Mouse (Mus musculus) kidney, embryonic 15.5 days (tissue): Measurements from ENCODE around the gene Pik3r5. TPM values are rescaled to one million over a fixed set of nuclear protein-coding genes. Genes with fewer than 3 reads are reported as not detected.

Experiments used
- ATAC-seq: fragments of 200-750 bp; cut with Nextera tagmentation; replicated peaks from 2 replicates; pipeline ENCODE4 v1.8.0; 2017; ENCODE audit warnings: moderate TSS enrichment; ENCODE audit not compliant: low FRiP score
- H3K27ac ChIP-seq: fragments of 300-500 bp; sonication (generic); 2 replicates; pipeline ENCODE4 v1.5.1; 2015; ENCODE audit warnings: mild to moderate bottlenecking, inconsistent platforms
- H3K27me3 ChIP-seq: fragments of 300-500 bp; sonication (generic); 2 replicates; pipeline ENCODE4 v1.6.1; 2015; ENCODE audit warnings: inconsistent platforms
- H3K36me3 ChIP-seq: fragments of 300-500 bp; sonication (generic); 2 replicates; pipeline ENCODE4 v1.6.1; 2015; ENCODE audit warnings: inconsistent platforms
- H3K4me1 ChIP-seq: fragments of 300-500 bp; sonication (generic); 2 replicates; pipeline ENCODE4 v1.6.1; 2015; ENCODE audit warnings: inconsistent platforms
- H3K4me2 ChIP-seq: fragments of 300-500 bp; sonication (generic); 2 replicates; pipeline ENCODE4 v1.6.1; 2015; ENCODE audit warnings: moderate library complexity, mild to moderate bottlenecking, inconsistent platforms
- H3K4me3 ChIP-seq: fragments of 300-500 bp; sonication (generic); replicated peaks from 2 replicates; pipeline ENCODE4 v1.5.1; 2015; ENCODE audit warnings: mild to moderate bottlenecking, inconsistent platforms
- H3K9ac ChIP-seq: fragments of 300-500 bp; sonication (generic); 2 replicates; pipeline ENCODE4 v1.6.1; 2015; ENCODE audit warnings: mild to moderate bottlenecking, inconsistent platforms
- H3K9me3 ChIP-seq: fragments of 300-500 bp; sonication (generic); replicated peaks from 2 replicates; pipeline ENCODE4 v1.6.1; 2016; ENCODE audit warnings: inconsistent platforms
- WGBS: fragments of 180-500 bp; shearing (Covaris S2); methylation state at CpG from one replicate; pipeline ENCODE4 v1.1.7; 2015; ENCODE audit warnings: mixed read lengths; 5-methylcytosine and 5-hydroxymethylcytosine counted together
- polyA plus RNA-seq: library from polyadenylated mRNA; unstranded; fragments of >200 nt; fragmentation: Nextera tagmentation; extraction: Ambion mirVana; gene quantifications from 2 replicates; pipeline ENCODE4 v1.2.1, GENCODE M21; 2015

Gene Pik3r5
- polyA plus RNA-seq, 1 experiment from 2014 or later = 0.68 TPM

- no peak for ATAC-seq
- Histone ChIP-seq H3K27me3 (no peaks in the 10 kb centered on the region), H3K27ac (no peak overlapping the region), H3K4me1 (no peaks in the 10 kb centered on the region), H3K9me3 (no peaks in the 10 kb centered on the region), H3K36me3 (no peaks in the 10 kb centered on the region), H3K9ac (no peak overlapping the region), H3K4me3 (no peak overlapping the region), H3K4me2 (no peak overlapping the region)
- 78% methylated on average over 9 of the region's 9 CpGs for WGBS
Measured at GRCm38 (mm10) chr11:68440100-68440499, 8.2 kb downstream of the Pik3r5 start.

- no peak overlapping the region for H3K27ac ChIP-seq
- WGBS = 70% methylated on average over 5 of the region's 5 CpGs
- no peaks in the 10 kb centered on the region for H3K27me3 ChIP-seq
- no peak overlapping the region for H3K9ac ChIP-seq
- ATAC-seq = no peak
- H3K4me2 ChIP-seq = no peak overlapping the region
- no peak overlapping the region for H3K4me3 ChIP-seq
- H3K9me3 ChIP-seq = no peaks in the 10 kb centered on the region
- H3K4me1 ChIP-seq = no peaks in the 10 kb centered on the region
- no peaks in the 10 kb centered on the region for H3K36me3 ChIP-seq
Measured at GRCm38 (mm10) chr11:68440965-68441364, 9.0 kb downstream of the Pik3r5 start.

- no peak overlapping the region for H3K9ac ChIP-seq
- no peaks in the 10 kb centered on the region for H3K4me1 ChIP-seq
- no peaks in the 10 kb centered on the region for H3K36me3 ChIP-seq
- no peaks in the 10 kb centered on the region for H3K9me3 ChIP-seq
- no peaks in the 10 kb centered on the region for H3K27me3 ChIP-seq
- 74% methylated on average over 8 of the region's 8 CpGs for WGBS
- no peak overlapping the region for H3K4me2 ChIP-seq
- H3K27ac ChIP-seq = no peak overlapping the region
- no peak for ATAC-seq
- no peak overlapping the region for H3K4me3 ChIP-seq
Measured at GRCm38 (mm10) chr11:68442346-68442745, 10.4 kb downstream of the Pik3r5 start.

- H3K9ac ChIP-seq = no peak overlapping the region
- H3K4me3 ChIP-seq = no peak overlapping the region
- H3K36me3 ChIP-seq = no peaks in the 10 kb centered on the region
- H3K4me2 ChIP-seq = no peak overlapping the region
- no peaks in the 10 kb centered on the region for H3K4me1 ChIP-seq
- ATAC-seq = no peak
- no peak overlapping the region for H3K27ac ChIP-seq
- H3K27me3 ChIP-seq = no peaks in the 10 kb centered on the region
- H3K9me3 ChIP-seq = no peaks in the 10 kb centered on the region
- WGBS = 70% methylated on average over 12 of the region's 12 CpGs
Measured at GRCm38 (mm10) chr11:68442983-68443638, 11.2 kb downstream of the Pik3r5 start.

- H3K4me1 ChIP-seq = peaks cover 6% of the 10 kb centered on the region
- no peaks in the 10 kb centered on the region for H3K27me3 ChIP-seq
- no peaks in the 10 kb centered on the region for H3K36me3 ChIP-seq
- no peak overlapping the region for H3K9ac ChIP-seq
- ATAC-seq = no peak
- no peaks in the 10 kb centered on the region for H3K9me3 ChIP-seq
- no peak overlapping the region for H3K27ac ChIP-seq
- WGBS = 88% methylated on average over 4 of the region's 4 CpGs
- H3K4me3 ChIP-seq = no peak overlapping the region
- H3K4me2 ChIP-seq = no peak overlapping the region
Measured at GRCm38 (mm10) chr11:68445901-68446300, 14.0 kb downstream of the Pik3r5 start.

- H3K9ac ChIP-seq = no peak overlapping the region
- peaks cover 12% of the 10 kb centered on the region for H3K4me1 ChIP-seq
- WGBS = 87% methylated on average over 4 of the region's 4 CpGs
- ATAC-seq = no peak
- H3K9me3 ChIP-seq = no peaks in the 10 kb centered on the region
- H3K27me3 ChIP-seq = no peaks in the 10 kb centered on the region
- H3K27ac ChIP-seq = no peak overlapping the region
- H3K4me2 ChIP-seq = no peak overlapping the region
- H3K36me3 ChIP-seq = no peaks in the 10 kb centered on the region
- H3K4me3 ChIP-seq = no peak overlapping the region
Measured at GRCm38 (mm10) chr11:68446547-68446946, 14.6 kb downstream of the Pik3r5 start.

GRCm38 (mm10) chr11:68447242-68447641 lies 15.3 kb downstream of the Pik3r5 start:
- H3K4me2 ChIP-seq = no peak overlapping the region
- no peak overlapping the region for H3K4me3 ChIP-seq
- 84% methylated on average over 2 of the region's 2 CpGs for WGBS
- H3K27ac ChIP-seq = no peak overlapping the region
- H3K36me3 ChIP-seq = no peaks in the 10 kb centered on the region
- H3K27me3 ChIP-seq = no peaks in the 10 kb centered on the region
- no peak for ATAC-seq
- H3K9ac ChIP-seq = no peak overlapping the region
- peaks cover 12% of the 10 kb centered on the region for H3K4me1 ChIP-seq
- no peaks in the 10 kb centered on the region for H3K9me3 ChIP-seq

- no peak overlapping the region for H3K9ac ChIP-seq
Measured at GRCm38 (mm10) chr11:68448356-68448755, 16.4 kb downstream of the Pik3r5 start.

GRCm38 (mm10) chr11:68451282-68451735 lies 19.4 kb downstream of the Pik3r5 start:
- no peak for ATAC-seq
- 43% methylated on average over 10 of the region's 10 CpGs for WGBS

More at GRCm38 (mm10) chr11:68448356-68448755, 16.4 kb downstream of the Pik3r5 start:
- H3K9me3 ChIP-seq = no peaks in the 10 kb centered on the region
- ATAC-seq = no peak
- no peak overlapping the region for H3K27ac ChIP-seq
- no peak overlapping the region for H3K4me2 ChIP-seq
- H3K4me1 ChIP-seq = peaks cover 12% of the 10 kb centered on the region
- WGBS = 82% methylated on average over 7 of the region's 7 CpGs
- H3K36me3 ChIP-seq = no peaks in the 10 kb centered on the region
- H3K4me3 ChIP-seq = no peak overlapping the region
- no peaks in the 10 kb centered on the region for H3K27me3 ChIP-seq

GRCm38 (mm10) chr11:68451747-68452405 lies 20.0 kb downstream of the Pik3r5 start:
- Histone ChIP-seq H3K4me1 (peaks cover 12% of the 10 kb centered on the region), H3K27me3 (no peaks in the 10 kb centered on the region), H3K4me3 (no peak overlapping the region), H3K36me3 (no peaks in the 10 kb centered on the region), H3K9me3 (no peaks in the 10 kb centered on the region), H3K27ac (no peak overlapping the region), H3K4me2 (no peak overlapping the region), H3K9ac (no peak overlapping the region)
- no peak for ATAC-seq
- WGBS = 67% methylated on average over 5 of the region's 5 CpGs

More at GRCm38 (mm10) chr11:68451282-68451735, 19.4 kb downstream of the Pik3r5 start:
- no peak overlapping the region for H3K27ac ChIP-seq
- H3K4me3 ChIP-seq = no peak overlapping the region
- peaks cover 12% of the 10 kb centered on the region for H3K4me1 ChIP-seq
- no peaks in the 10 kb centered on the region for H3K36me3 ChIP-seq
- no peak overlapping the region for H3K9ac ChIP-seq
- H3K4me2 ChIP-seq = no peak overlapping the region
- H3K27me3 ChIP-seq = no peaks in the 10 kb centered on the region
- H3K9me3 ChIP-seq = no peaks in the 10 kb centered on the region

- no peak overlapping the region for H3K4me3 ChIP-seq
- H3K27me3 ChIP-seq = no peaks in the 10 kb centered on the region
- no peak for ATAC-seq
- H3K4me2 ChIP-seq = no peak overlapping the region
- no peaks in the 10 kb centered on the region for H3K36me3 ChIP-seq
- no peak overlapping the region for H3K27ac ChIP-seq
- WGBS = 95% methylated on average over 8 of the region's 8 CpGs
- no peak overlapping the region for H3K9ac ChIP-seq
- no peaks in the 10 kb centered on the region for H3K9me3 ChIP-seq
- H3K4me1 ChIP-seq = peaks cover 12% of the 10 kb centered on the region
Measured at GRCm38 (mm10) chr11:68452740-68453139, 20.8 kb downstream of the Pik3r5 start.

GRCm38 (mm10) chr11:68453301-68453700 lies 21.4 kb downstream of the Pik3r5 start:
- Histone ChIP-seq H3K27me3 (no peaks in the 10 kb centered on the region), H3K27ac (no peak overlapping the region), H3K36me3 (no peaks in the 10 kb centered on the region), H3K9ac (no peak overlapping the region), H3K4me2 (no peak overlapping the region), H3K4me3 (no peak overlapping the region), H3K9me3 (no peaks in the 10 kb centered on the region), H3K4me1 (peaks cover 12% of the 10 kb centered on the region)
- 67% methylated on average over 6 of the region's 6 CpGs for WGBS
- no peak for ATAC-seq
